Mouse (Mus musculus) midbrain, embryonic 16.5 days (tissue): ENCODE data around the gene Cept1. TPM values are rescaled to one million over a fixed set of nuclear protein-coding genes. Genes with fewer than 3 reads are reported as not detected.

ENCODE experiments used
- ATAC-seq: fragments of 200-750 bp; cut with Nextera tagmentation; 2 replicates; pipeline ENCODE4 v1.8.0; 2017; ENCODE audit warnings: moderate TSS enrichment
- H3K27ac ChIP-seq: fragments of 300-500 bp; sonication (generic); 2 replicates; pipeline ENCODE4 v1.5.1; 2014; ENCODE audit warnings: mild to moderate bottlenecking, low read length, mixed read lengths
- H3K27me3 ChIP-seq: fragments of 300-500 bp; sonication (generic); 2 replicates; pipeline ENCODE4 v1.6.1; 2014; ENCODE audit warnings: low read depth, low read length, mixed read lengths; ENCODE audit not compliant: control insufficient read depth, insufficient read depth
- H3K36me3 ChIP-seq: fragments of 300-500 bp; sonication (generic); 2 replicates; pipeline ENCODE4 v1.6.1; 2014; ENCODE audit warnings: mild to moderate bottlenecking, low read length, moderate library complexity, mixed read lengths; ENCODE audit not compliant: control insufficient read depth, insufficient read depth
- H3K4me1 ChIP-seq: fragments of 300-500 bp; sonication (generic); 2 replicates; pipeline ENCODE4 v1.6.1; 2014; ENCODE audit warnings: mild to moderate bottlenecking, low read length, mixed read lengths; ENCODE audit not compliant: control insufficient read depth, insufficient read depth
- H3K4me2 ChIP-seq: fragments of 300-500 bp; sonication (generic); 2 replicates; pipeline ENCODE4 v1.6.1; 2014; ENCODE audit warnings: mild to moderate bottlenecking, low read length, mixed read lengths
- H3K4me3 ChIP-seq: fragments of 300-500 bp; sonication (generic); 2 replicates; pipeline ENCODE4 v1.5.1; 2014; ENCODE audit warnings: low read depth, mild to moderate bottlenecking, low read length, moderate library complexity, mixed read lengths
- H3K9ac ChIP-seq: fragments of 300-500 bp; sonication (generic); 2 replicates; pipeline ENCODE4 v1.6.1; 2014; ENCODE audit warnings: low read depth, low read length, mixed read lengths
- H3K9me3 ChIP-seq: fragments of 300-500 bp; sonication (generic); replicated peaks from 2 replicates; pipeline ENCODE4 v1.6.1; 2014; ENCODE audit warnings: mild to moderate bottlenecking, low read length, mixed read lengths; ENCODE audit not compliant: control insufficient read depth, poor library complexity, severe bottlenecking
- WGBS: fragments of 180-500 bp; shearing (Covaris S2); extraction: QIAGEN DNeasy Blood & Tissue Kit; methylation state at CpG from one replicate; pipeline ENCODE4 v1.1.7; 2014; 5-methylcytosine and 5-hydroxymethylcytosine counted together
- polyA plus RNA-seq: library from polyadenylated mRNA; unstranded; fragments of >200 nt; fragmentation: Nextera tagmentation; extraction: Ambion mirVana; gene quantifications from 2 replicates; pipeline ENCODE4 v1.2.1, GENCODE M21; 2015

Gene Cept1
- polyA plus RNA-seq, 1 experiment from 2014 or later: 51.1 TPM

GRCm38 (mm10) chr3:106547924-106548539 is 430 bp upstream of the Cept1 start:
- under 1% methylated on average over 27 of the region's 27 CpGs for WGBS
- Histone ChIP-seq H3K36me3 (no peaks in the 10 kb centered on the region), H3K4me1 (peaks cover 22% of the 10 kb centered on the region), H3K4me3 (peak overlapping the region; percentile 66), H3K27me3 (no peaks in the 10 kb centered on the region), H3K9me3 (no peaks in the 10 kb centered on the region), H3K4me2 (peak overlapping the region; percentile 71), H3K9ac (peak overlapping the region; percentile 94), H3K27ac (peak overlapping the region; percentile 91)
- ATAC-seq: peak; percentile 20

GRCm38 (mm10) chr3:106544721-106545316 is 2.8 kb downstream of the Cept1 start:
- ATAC-seq: no peak
- WGBS: 93% methylated on average over 8 of the region's 8 CpGs

GRCm38 (mm10) chr3:106533277-106533676 is 14.3 kb downstream of the Cept1 start:
- WGBS: 97% methylated on average over 2 of the region's 2 CpGs
- no peak overlapping the region for H3K4me2 ChIP-seq
- no peak for ATAC-seq

More at GRCm38 (mm10) chr3:106544721-106545316, 2.8 kb downstream of the Cept1 start:
- H3K4me2 ChIP-seq: no peak overlapping the region
- H3K27me3 ChIP-seq: no peaks in the 10 kb centered on the region
- H3K4me3 ChIP-seq: no peak overlapping the region
- no peak overlapping the region for H3K27ac ChIP-seq
- no peaks in the 10 kb centered on the region for H3K36me3 ChIP-seq
- no peak overlapping the region for H3K9ac ChIP-seq
- H3K4me1 ChIP-seq: peaks cover 15% of the 10 kb centered on the region
- H3K9me3 ChIP-seq: no peaks in the 10 kb centered on the region

GRCm38 (mm10) chr3:106528032-106528431 is 19.6 kb downstream of the Cept1 start:
- H3K27me3 ChIP-seq: no peaks in the 10 kb centered on the region
- no peak for ATAC-seq
- 97% methylated on average over 2 of the region's 2 CpGs for WGBS

More at GRCm38 (mm10) chr3:106533277-106533676, 14.3 kb downstream of the Cept1 start:
- Histone ChIP-seq H3K4me1 (no peaks in the 10 kb centered on the region), H3K27me3 (no peaks in the 10 kb centered on the region), H3K9ac (no peak overlapping the region), H3K36me3 (peaks cover 3% of the 10 kb centered on the region; the same call in 1 of the 2 replicates), H3K9me3 (no peaks in the 10 kb centered on the region), H3K4me3 (no peak overlapping the region), H3K27ac (no peak overlapping the region)

GRCm38 (mm10) chr3:106526411-106526810 is 21.2 kb downstream of the Cept1 start:
- no peak overlapping the region for H3K27ac ChIP-seq
- H3K4me3 ChIP-seq: no peak overlapping the region
- ATAC-seq: no peak
- no peaks in the 10 kb centered on the region for H3K9me3 ChIP-seq
- 94% methylated on average over 2 of the region's 2 CpGs for WGBS
- no peaks in the 10 kb centered on the region for H3K27me3 ChIP-seq
- no peaks in the 10 kb centered on the region for H3K4me1 ChIP-seq
- no peak overlapping the region for H3K4me2 ChIP-seq
- no peaks in the 10 kb centered on the region for H3K36me3 ChIP-seq
- no peak overlapping the region for H3K9ac ChIP-seq

More at GRCm38 (mm10) chr3:106528032-106528431, 19.6 kb downstream of the Cept1 start:
- no peaks in the 10 kb centered on the region for H3K36me3 ChIP-seq
- H3K27ac ChIP-seq: no peak overlapping the region
- H3K9me3 ChIP-seq: no peaks in the 10 kb centered on the region
- no peak overlapping the region for H3K9ac ChIP-seq
- no peak overlapping the region for H3K4me2 ChIP-seq
- H3K4me1 ChIP-seq: no peaks in the 10 kb centered on the region
- no peak overlapping the region for H3K4me3 ChIP-seq

- ATAC-seq: no peak
- no peaks in the 10 kb centered on the region for H3K36me3 ChIP-seq
- WGBS: 93% methylated on average over 1 of the region's 1 CpGs
Measured at GRCm38 (mm10) chr3:106522730-106523129, 24.9 kb downstream of the Cept1 start.

GRCm38 (mm10) chr3:106515016-106515415 is 32.6 kb downstream of the Cept1 start:
- H3K9ac ChIP-seq: no peak overlapping the region
- ATAC-seq: no peak
- H3K27ac ChIP-seq: no peak overlapping the region
- no peak overlapping the region for H3K4me2 ChIP-seq
- H3K27me3 ChIP-seq: no peaks in the 10 kb centered on the region
- H3K4me1 ChIP-seq: no peaks in the 10 kb centered on the region
- H3K4me3 ChIP-seq: no peak overlapping the region
- H3K9me3 ChIP-seq: no peaks in the 10 kb centered on the region
- 95% methylated on average over 6 of the region's 6 CpGs for WGBS
- H3K36me3 ChIP-seq: no peaks in the 10 kb centered on the region

More at GRCm38 (mm10) chr3:106522730-106523129, 24.9 kb downstream of the Cept1 start:
- H3K9ac ChIP-seq: no peak overlapping the region
- H3K9me3 ChIP-seq: no peaks in the 10 kb centered on the region
- no peak overlapping the region for H3K4me2 ChIP-seq
- no peak overlapping the region for H3K4me3 ChIP-seq
- H3K27ac ChIP-seq: no peak overlapping the region
- no peaks in the 10 kb centered on the region for H3K27me3 ChIP-seq
- H3K4me1 ChIP-seq: no peaks in the 10 kb centered on the region

GRCm38 (mm10) chr3:106510669-106511068 is 36.9 kb downstream of the Cept1 start:
- Histone ChIP-seq H3K9me3 (no peaks in the 10 kb centered on the region), H3K4me1 (no peaks in the 10 kb centered on the region), H3K9ac (no peak overlapping the region), H3K4me2 (no peak overlapping the region), H3K27me3 (no peaks in the 10 kb centered on the region), H3K4me3 (no peak overlapping the region), H3K27ac (no peak overlapping the region), H3K36me3 (0 out of 2 replicates have a peak, but pooled peaks cover 2% of the 10 kb centered on the region)
- no peak for ATAC-seq
- WGBS: 89% methylated on average over 1 of the region's 1 CpGs

- Histone ChIP-seq H3K9ac (no peak overlapping the region), H3K27ac (no peak overlapping the region), H3K4me1 (no peaks in the 10 kb centered on the region), H3K36me3 (peaks cover 5% of the 10 kb centered on the region; the same call in 1 of the 2 replicates), H3K4me2 (no peak overlapping the region), H3K4me3 (no peak overlapping the region), H3K9me3 (no peaks in the 10 kb centered on the region), H3K27me3 (no peaks in the 10 kb centered on the region)
- no peak for ATAC-seq
- WGBS: 94% methylated on average over 2 of the region's 2 CpGs
Measured at GRCm38 (mm10) chr3:106502892-106503291, 44.7 kb downstream of the Cept1 start.
